Mouse (Mus musculus): ENCODE results near the gene Olfr193. TPM values are rescaled to one million over a fixed set of nuclear protein-coding genes. Genes with fewer than 3 reads are reported as not detected.
"Not testable (repeated sequence)": the region's sequence is repeated elsewhere in the genome, so short reads cannot be mapped to it uniquely, and the experiment has no call there.

Gene Olfr193
- not detected for total RNA-seq (2021)
- long read RNA-seq, experiment 1, result 0 reads
- long read RNA-seq, experiment 2, result 0 reads

GRCm38 (mm10) chr16:59111781-59112180 lies at the start of gene Olfr193:
Gene Olfr193, minus strand, starts transcription at chr16:59111881.
- TF ChIP-seq CTCF (conservative IDR thresholded peaks at IDR 0.05), result no peak
- DNase-seq (ENCODE audit: low spot score in 2 of 2), result no peak
- no peak within 1 kb of the TSS for H3K27ac ChIP-seq
- no peak within 1 kb of the TSS for H3K4me3 ChIP-seq

GRCm38 (mm10) chr16:59151996-59152395 lies 40.3 kb upstream of the Olfr193 start:
- H3K4me3 ChIP-seq, result no peak overlapping the region
- TF ChIP-seq CTCF (conservative IDR thresholded peaks at IDR 0.05), result no peak

GRCm38 (mm10) chr16:59146746-59147145 lies 35.1 kb upstream of the Olfr193 start, which contains the start of gene Olfr195:
Gene Olfr195, plus strand, starts transcription at chr16:59147046.
- Histone ChIP-seq H3K27ac (no peak within 1 kb of the TSS), H3K4me3 (no peak within 1 kb of the TSS)
- TF ChIP-seq CTCF (conservative IDR thresholded peaks at IDR 0.05), result no peak
- DNase-seq (ENCODE audit: low spot score in 2 of 2), result no peak

More at GRCm38 (mm10) chr16:59151996-59152395, 40.3 kb upstream of the Olfr193 start:
- H3K27ac ChIP-seq, result no peak overlapping the region
- DNase-seq (ENCODE audit: low spot score in 2 of 2), result no peak

GRCm38 (mm10) chr16:59141105-59141504 lies 29.4 kb upstream of the Olfr193 start:
- Histone ChIP-seq H3K4me3 (no peak overlapping the region), H3K27ac (no peak overlapping the region)
- DNase-seq (ENCODE audit: low spot score in 2 of 2), result no peak
- TF ChIP-seq CTCF (conservative IDR thresholded peaks at IDR 0.05), result no peak

GRCm38 (mm10) chr16:59130740-59131139 lies 19.1 kb upstream of the Olfr193 start:
- no peak for TF ChIP-seq CTCF (conservative IDR thresholded peaks at IDR 0.05)
- Histone ChIP-seq H3K27ac (no peak overlapping the region), H3K4me3 (no peak overlapping the region)
- DNase-seq (ENCODE audit: low spot score in 2 of 2), result no peak

GRCm38 (mm10) chr16:59120969-59121368 lies 9.3 kb upstream of the Olfr193 start, which contains the start of gene Olfr194:
Gene Olfr194, minus strand, starts transcription at chr16:59121069.
- no peak for DNase-seq (ENCODE audit: low spot score in 2 of 2)
- no peak within 1 kb of the TSS for H3K4me3 ChIP-seq
- no peak for TF ChIP-seq CTCF (conservative IDR thresholded peaks at IDR 0.05)
- no peak within 1 kb of the TSS for H3K27ac ChIP-seq

GRCm38 (mm10) chr16:59108522-59108921 lies 3.2 kb downstream of the Olfr193 start:
- not testable (repeated sequence) for DNase-seq (ENCODE audit: low spot score in 2 of 2); H3K27ac ChIP-seq; H3K4me3 ChIP-seq

GRCm38 (mm10) chr16:59105312-59105711 lies 6.4 kb downstream of the Olfr193 start:
- Histone ChIP-seq H3K27ac (no peak overlapping the region), H3K4me3 (no peak overlapping the region)
- TF ChIP-seq CTCF (conservative IDR thresholded peaks at IDR 0.05), result no peak
- DNase-seq (ENCODE audit: low spot score in 2 of 2), result no peak

- H3K4me3 ChIP-seq; DNase-seq (ENCODE audit: low spot score in 2 of 2); H3K27ac ChIP-seq: not testable (repeated sequence)
These were observed 22.0 kb downstream of the Olfr193 start, which contains the start of gene Olfr191 for GRCm38 (mm10) chr16:59089722-59090121. Gene Olfr191, minus strand, starts transcription at chr16:59089822.

- not testable (repeated sequence) for H3K27ac ChIP-seq; H3K4me3 ChIP-seq; DNase-seq (ENCODE audit: low spot score in 2 of 2)
These were observed 30.6 kb downstream of the Olfr193 start for GRCm38 (mm10) chr16:59081113-59081512.

GRCm38 (mm10) chr16:59077905-59078304 lies 33.8 kb downstream of the Olfr193 start, which contains the start of gene Olfr190:
Gene Olfr190, minus strand, starts transcription at chr16:59078005.
- Histone ChIP-seq H3K27ac (no peak within 1 kb of the TSS), H3K4me3 (no peak within 1 kb of the TSS)
- no peak for DNase-seq (ENCODE audit: low spot score in 2 of 2)
- TF ChIP-seq CTCF (conservative IDR thresholded peaks at IDR 0.05), result no peak

- no peak for DNase-seq (ENCODE audit: low spot score in 2 of 2)
These were observed 38.2 kb downstream of the Olfr193 start for GRCm38 (mm10) chr16:59073520-59073919.

GRCm38 (mm10) chr16:59071755-59072154 lies 39.9 kb downstream of the Olfr193 start:
- Histone ChIP-seq H3K27ac (no peak overlapping the region), H3K4me3 (no peak overlapping the region)
- no peak for DNase-seq (ENCODE audit: low spot score in 2 of 2)
- no peak for TF ChIP-seq CTCF (conservative IDR thresholded peaks at IDR 0.05)

More at GRCm38 (mm10) chr16:59073520-59073919, 38.2 kb downstream of the Olfr193 start:
- Histone ChIP-seq H3K27ac (no peak overlapping the region), H3K4me3 (no peak overlapping the region)
- TF ChIP-seq CTCF (conservative IDR thresholded peaks at IDR 0.05), result no peak

- H3K4me3 ChIP-seq; DNase-seq (ENCODE audit: low spot score in 2 of 2); H3K27ac ChIP-seq: not testable (repeated sequence)
These were observed 49.3 kb downstream of the Olfr193 start for GRCm38 (mm10) chr16:59062411-59062810.

Other genes starting within 250 kb of the Olfr193 start
- gene Olfr177, start 237.1 kb downstream of the Olfr193 start, total RNA-seq (2021), result not detected
- gene Olfr178, start 219.8 kb downstream of the Olfr193 start, total RNA-seq (2021), result not detected
- gene Olfr181, start 183.1 kb downstream of the Olfr193 start, total RNA-seq (2021), result not detected
- not detected for gene Olfr180, start 182.5 kb downstream of the Olfr193 start, total RNA-seq (2021)
- not detected for gene Olfr183, start 116.5 kb downstream of the Olfr193 start, total RNA-seq (2021)
- gene Olfr186, start 81.6 kb downstream of the Olfr193 start, total RNA-seq (2021), result not detected
- not detected for gene Olfr187, start 72.1 kb downstream of the Olfr193 start, total RNA-seq (2021)
- gene Olfr190, start 33.9 kb downstream of the Olfr193 start, total RNA-seq (2021), result not detected
- not detected for gene Olfr191, start 22.1 kb downstream of the Olfr193 start, total RNA-seq (2021)
- gene Olfr194, start 9.2 kb upstream of the Olfr193 start, total RNA-seq (2021), result not detected
- gene Olfr195, start 35.2 kb upstream of the Olfr193 start, total RNA-seq (2021), result not detected
- not detected for gene Olfr196, start 58.6 kb upstream of the Olfr193 start, total RNA-seq (2021)
- not detected for gene Olfr198, start 91.7 kb upstream of the Olfr193 start, total RNA-seq (2021)
- gene Olfr199, start 107.9 kb upstream of the Olfr193 start, total RNA-seq (2021), result not detected
- gene Olfr201, start 160.8 kb upstream of the Olfr193 start, total RNA-seq (2021), result not detected
- not detected for gene Olfr202, start 174.9 kb upstream of the Olfr193 start, total RNA-seq (2021)
- not detected for gene Olfr203, start 187.0 kb upstream of the Olfr193 start, total RNA-seq (2021)
- not detected for gene Olfr204, start 206.4 kb upstream of the Olfr193 start, total RNA-seq (2021)
- not detected for gene Olfr205, start 219.3 kb upstream of the Olfr193 start, total RNA-seq (2021)
- gene Olfr206, start 237.4 kb upstream of the Olfr193 start, total RNA-seq (2021), result not detected